Mouse (Mus musculus) erythroblast, embryonic 14.5 days (primary cell): Measurements from ENCODE around the gene Fam169b.

Experiments used
- GATA1 ChIP-seq: IDR thresholded peaks from 2 replicates; pipeline ENCODE4 v1.6.1; 2012; ENCODE audit warnings: low read length, inconsistent platforms, mixed read lengths
- TAL1 ChIP-seq: IDR thresholded peaks from 3 replicates; pipeline ENCODE4 v1.6.1; 2012; ENCODE audit warnings: low read length, inconsistent platforms, mixed read lengths

- no peak for TF ChIP-seq GATA1
- TF ChIP-seq TAL1 = no peak
Measured at GRCm38 (mm10) chr7:68277054-68277896, 3.6 kb downstream of the Fam169b start.
